Mouse (Mus musculus) brown adipose tissue, adult 24 weeks (tissue): ENCODE measurements at regions not wholly inside any gene's neighbourhood (a gene's known extent, or its start where the extent isn't known, plus 50 kb on each side); places are given as distances from the start of the nearest gene placed in this dataset.

Experiments
- H3K27ac ChIP-seq: fragments of 200-500 bp; replicated peaks from 2 replicates; pipeline ENCODE4 v1.5.1; 2012; ENCODE audit warnings: low read depth, mild to moderate bottlenecking, low read length
- H3K4me1 ChIP-seq: fragments of 200-500 bp; 2 replicates; pipeline ENCODE4 v1.6.1; 2012; ENCODE audit warnings: low read length, mixed read lengths; ENCODE audit not compliant: control insufficient read depth, insufficient read depth, insufficient read length
- H3K4me3 ChIP-seq: fragments of 200-500 bp; 2 replicates; pipeline ENCODE4 v1.5.1; 2012; ENCODE audit warnings: low read depth, mild to moderate bottlenecking, low read length, moderate library complexity; ENCODE audit not compliant: insufficient read depth

GRCm38 (mm10) chr3:58090396-58090795 is 242.5 kb upstream of the Pfn2 start:
- H3K4me3 ChIP-seq: no peak overlapping the region
- H3K27ac ChIP-seq: no peak overlapping the region
- H3K4me1 ChIP-seq: no peaks in the 10 kb centered on the region

- Histone ChIP-seq H3K27ac (no peak overlapping the region), H3K4me1 (no peaks in the 10 kb centered on the region), H3K4me3 (no peak overlapping the region)
Measured at GRCm38 (mm10) chr3:58091466-58092176, 243.7 kb upstream of the Pfn2 start.

- Histone ChIP-seq H3K27ac (no peak overlapping the region), H3K4me1 (no peaks in the 10 kb centered on the region), H3K4me3 (no peak overlapping the region)
Measured at GRCm38 (mm10) chr3:58110911-58111476, 263.1 kb upstream of the Pfn2 start.

- H3K4me1 ChIP-seq: no peaks in the 10 kb centered on the region
- H3K4me3 ChIP-seq: no peak overlapping the region
- no peak overlapping the region for H3K27ac ChIP-seq
Measured at GRCm38 (mm10) chr3:58112431-58112856, 264.6 kb upstream of the Pfn2 start.

GRCm38 (mm10) chr3:58113941-58114340 is 266.1 kb upstream of the Pfn2 start:
- Histone ChIP-seq H3K4me1 (no peaks in the 10 kb centered on the region), H3K4me3 (no peak overlapping the region), H3K27ac (no peak overlapping the region)

- Histone ChIP-seq H3K4me1 (no peaks in the 10 kb centered on the region), H3K27ac (no peak overlapping the region), H3K4me3 (no peak overlapping the region)
Measured at GRCm38 (mm10) chr3:58115511-58115910, 267.6 kb upstream of the Pfn2 start.

GRCm38 (mm10) chr3:58116848-58117247 is 269.0 kb upstream of the Pfn2 start:
- no peaks in the 10 kb centered on the region for H3K4me1 ChIP-seq
- no peak overlapping the region for H3K4me3 ChIP-seq
- no peak overlapping the region for H3K27ac ChIP-seq

- Histone ChIP-seq H3K4me1 (no peaks in the 10 kb centered on the region), H3K27ac (no peak overlapping the region), H3K4me3 (no peak overlapping the region)
Measured at GRCm38 (mm10) chr3:58120051-58120450, 272.2 kb upstream of the Pfn2 start.

- Histone ChIP-seq H3K4me1 (no peaks in the 10 kb centered on the region), H3K27ac (no peak overlapping the region), H3K4me3 (0 out of 2 replicates have a peak overlapping the region, but pooled peaks have one; percentile 19)
Measured at GRCm38 (mm10) chr3:58122456-58123359, 274.8 kb upstream of the Pfn2 start.

GRCm38 (mm10) chr3:58123396-58124077 is 275.7 kb upstream of the Pfn2 start:
- H3K4me3 ChIP-seq: no peak overlapping the region
- H3K27ac ChIP-seq: no peak overlapping the region
- H3K4me1 ChIP-seq: no peaks in the 10 kb centered on the region

- no peak overlapping the region for H3K27ac ChIP-seq
- H3K4me1 ChIP-seq: no peaks in the 10 kb centered on the region
- H3K4me3 ChIP-seq: no peak overlapping the region
Measured at GRCm38 (mm10) chr3:58124886-58125285, 277.0 kb upstream of the Pfn2 start.

- no peak overlapping the region for H3K27ac ChIP-seq
- H3K4me3 ChIP-seq: no peak overlapping the region
- H3K4me1 ChIP-seq: no peaks in the 10 kb centered on the region
Measured at GRCm38 (mm10) chr3:58126996-58127395, 279.1 kb upstream of the Pfn2 start.

GRCm38 (mm10) chr3:58128059-58128458 is 280.2 kb upstream of the Pfn2 start:
- Histone ChIP-seq H3K4me3 (no peak overlapping the region), H3K4me1 (no peaks in the 10 kb centered on the region), H3K27ac (no peak overlapping the region)

- H3K4me3 ChIP-seq: no peak overlapping the region
- no peaks in the 10 kb centered on the region for H3K4me1 ChIP-seq
- H3K27ac ChIP-seq: no peak overlapping the region
Measured at GRCm38 (mm10) chr3:58129358-58129903, 281.6 kb upstream of the Pfn2 start.
